Mouse (Mus musculus) gastrocnemius, postnatal 4 days (tissue): ENCODE data around the gene Gipc2. TPM values are rescaled to one million over a fixed set of nuclear protein-coding genes. Genes with fewer than 3 reads are reported as not detected.

Experiments
- DNase-seq, 2 experiments: peaks; one replicate each; pipeline ENCODE4 v3.0.0; 2021 to 2022; ENCODE audit warnings: low spot score in 2 of 2, mixed read lengths in 2 of 2
- total RNA-seq, 2 experiments: library from RNA; stranded (reverse); gene quantifications; 2 replicates each; pipeline ENCODE4 v1.2.3; 2021

The Gipc2 gene
- total RNA-seq, 2 experiments from 2014 or later = 0.86 to 1.4 TPM

- no peak for DNase-seq
Observed at GRCm38 (mm10) chr3:152119987-152120386, 46.0 kb downstream of the Gipc2 start.

GRCm38 (mm10) chr3:152117941-152118340 lies 48.1 kb downstream of the Gipc2 start:
- DNase-seq = no peak

GRCm38 (mm10) chr3:152116140-152116539 lies 49.9 kb downstream of the Gipc2 start:
- DNase-seq = no peak

GRCm38 (mm10) chr3:152114786-152115185 lies 51.2 kb downstream of the Gipc2 start:
- peak; percentile 47 to 75 for DNase-seq

GRCm38 (mm10) chr3:152114222-152114621 lies 51.8 kb downstream of the Gipc2 start:
- no peak for DNase-seq

GRCm38 (mm10) chr3:152113496-152113895 lies 52.5 kb downstream of the Gipc2 start:
- no peak for DNase-seq

GRCm38 (mm10) chr3:152112664-152113063 lies 53.4 kb downstream of the Gipc2 start:
- no peak for DNase-seq

- DNase-seq = no peak
Observed at GRCm38 (mm10) chr3:152111482-152111881, 54.5 kb downstream of the Gipc2 start.

GRCm38 (mm10) chr3:152111081-152111480 lies 54.9 kb downstream of the Gipc2 start:
- DNase-seq = peak; percentile 55 to 78

GRCm38 (mm10) chr3:152109260-152109587 lies 56.8 kb downstream of the Gipc2 start:
- no peak for DNase-seq

GRCm38 (mm10) chr3:152108560-152109259 lies 57.3 kb downstream of the Gipc2 start:
- no peak for DNase-seq

- DNase-seq = no peak
Observed at GRCm38 (mm10) chr3:152108003-152108395, 58.0 kb downstream of the Gipc2 start.

GRCm38 (mm10) chr3:152107149-152108002 lies 58.7 kb downstream of the Gipc2 start:
- DNase-seq = no peak

GRCm38 (mm10) chr3:152106225-152107148 lies 59.5 kb downstream of the Gipc2 start:
- no peak for DNase-seq

GRCm38 (mm10) chr3:152105341-152105740 lies 60.7 kb downstream of the Gipc2 start:
- DNase-seq = peak; percentile 34 to 56

- DNase-seq = no peak
Observed at GRCm38 (mm10) chr3:152103381-152103780, 62.6 kb downstream of the Gipc2 start.

GRCm38 (mm10) chr3:152101459-152101858 lies 64.6 kb downstream of the Gipc2 start:
- no peak for DNase-seq

GRCm38 (mm10) chr3:152100119-152100818 lies 65.8 kb downstream of the Gipc2 start:
- DNase-seq = no peak

GRCm38 (mm10) chr3:152095030-152095429 lies 71.0 kb downstream of the Gipc2 start:
- DNase-seq = no peak

GRCm38 (mm10) chr3:152092385-152093057 lies 73.5 kb downstream of the Gipc2 start:
- no peak for DNase-seq
